Mouse (Mus musculus): Measurements from ENCODE around the gene Tle2. TPM values are rescaled to one million over a fixed set of nuclear protein-coding genes. Genes with fewer than 3 reads are reported as not detected.

Gene Tle2
- total RNA-seq, 2 experiments from 2014 or later = 0.51 to 1.1 TPM

GRCm38 (mm10) chr10:81604019-81604967 is 29.9 kb downstream of the Tle2 start:
- no peak for ATAC-seq (ENCODE audit: poor library complexity, severe bottlenecking)

DNA sequence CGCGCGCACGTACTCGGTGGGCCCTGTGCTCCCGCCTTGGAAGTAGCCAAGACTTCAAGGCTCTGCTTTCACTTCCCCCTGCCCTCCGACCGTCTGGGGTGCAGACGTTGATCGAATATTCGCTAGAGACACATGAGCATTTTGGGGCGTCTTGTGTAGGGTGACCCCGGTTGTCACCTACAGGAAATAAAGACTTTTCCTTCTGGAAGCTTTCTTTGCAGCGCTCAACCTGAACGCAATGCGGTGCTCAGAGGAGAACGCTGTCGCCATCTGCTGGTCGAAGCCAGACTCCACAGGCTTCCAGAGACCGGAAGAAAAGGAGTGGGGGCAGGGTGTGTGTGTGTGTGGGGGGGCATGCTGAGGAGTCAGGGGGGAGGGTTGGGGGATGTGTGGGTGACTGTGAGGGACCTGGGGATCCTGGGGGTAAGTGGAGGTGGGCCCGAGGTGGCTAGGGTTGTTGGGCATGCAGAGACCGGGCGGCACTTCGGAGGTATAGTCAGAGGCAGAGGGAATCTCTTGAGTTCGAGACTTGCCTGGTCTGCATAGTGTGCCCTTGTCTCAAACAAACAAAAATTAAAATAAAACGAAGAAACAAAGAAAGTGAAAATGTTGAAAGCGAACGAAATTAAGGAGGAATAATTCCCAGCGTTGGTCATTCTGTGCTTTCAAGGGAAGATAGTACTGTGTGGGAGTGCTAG is 30.8 kb downstream of the Tle2 start:
- peak; percentile 50 for ATAC-seq (ENCODE audit: poor library complexity, severe bottlenecking)

- no peak for ATAC-seq (ENCODE audit: poor library complexity, severe bottlenecking)
These were observed 31.3 kb downstream of the Tle2 start for GRCm38 (mm10) chr10:81605666-81605973.

DNA sequence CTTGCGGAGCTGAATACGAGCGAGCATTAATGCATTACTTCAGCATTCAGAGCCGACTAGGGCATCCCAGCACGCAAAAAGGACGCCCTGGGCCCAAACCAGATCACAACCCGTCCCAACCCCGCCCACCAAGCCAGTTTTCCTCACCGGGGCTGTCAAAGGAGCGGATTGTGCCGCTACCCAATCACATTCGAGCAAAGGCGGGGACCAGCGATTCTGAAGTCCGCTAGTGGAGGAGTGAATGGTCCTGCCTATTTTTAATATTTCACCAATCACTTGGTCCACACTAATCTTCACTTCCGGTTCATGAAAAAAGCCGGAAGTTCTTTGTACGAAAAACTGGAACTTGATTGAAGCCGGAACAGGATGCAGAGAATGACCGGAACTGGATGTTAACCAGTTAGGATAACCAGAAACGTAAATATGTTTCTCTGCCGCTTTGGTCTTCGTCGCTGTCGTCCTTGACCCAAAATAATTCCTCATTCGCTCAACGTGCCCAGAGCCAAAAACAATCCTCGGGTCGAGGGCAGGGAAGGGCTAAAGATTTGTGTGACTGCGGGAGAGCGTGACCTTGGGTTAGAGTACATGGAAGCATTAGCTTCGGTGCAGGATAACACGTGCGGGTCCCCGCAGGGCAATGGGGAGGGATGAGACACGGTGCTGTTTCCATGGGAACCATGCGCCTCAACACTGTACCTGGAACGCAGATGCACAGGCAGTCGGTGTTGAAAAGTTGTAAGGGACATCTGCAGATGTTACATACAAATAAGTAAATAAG is 31.8 kb downstream of the Tle2 start, which contains the start of gene BC025920:
Gene BC025920 (plus strand): TSS at position 297 of the 778 bp plus-strand sequence.
- ATAC-seq (ENCODE audit: poor library complexity, severe bottlenecking) = peak; percentile 85

GRCm38 (mm10) chr10:81608308-81608707 is 33.9 kb downstream of the Tle2 start:
- no peak for ATAC-seq (ENCODE audit: poor library complexity, severe bottlenecking)

DNA sequence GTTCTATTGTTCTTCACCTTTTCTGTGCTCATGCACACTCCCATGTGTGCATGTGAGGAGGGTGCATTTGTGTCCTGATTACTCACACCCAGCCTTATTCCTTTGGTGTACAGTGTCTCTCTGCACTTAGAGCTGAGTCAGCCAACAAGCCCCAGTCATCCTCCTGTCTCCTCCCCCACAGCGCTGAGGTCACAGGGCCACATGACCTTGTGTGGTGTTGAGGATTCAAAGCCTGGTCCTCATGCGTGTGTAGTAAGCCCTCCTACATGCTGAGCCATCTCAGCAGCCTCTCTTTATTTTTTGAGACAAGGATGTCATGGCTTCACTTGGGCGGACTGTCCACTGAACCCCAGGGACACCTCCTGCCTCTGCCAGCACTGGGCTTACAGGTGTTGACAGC is 38.4 kb downstream of the Tle2 start:
- no peak for ATAC-seq (ENCODE audit: poor library complexity, severe bottlenecking)

DNA sequence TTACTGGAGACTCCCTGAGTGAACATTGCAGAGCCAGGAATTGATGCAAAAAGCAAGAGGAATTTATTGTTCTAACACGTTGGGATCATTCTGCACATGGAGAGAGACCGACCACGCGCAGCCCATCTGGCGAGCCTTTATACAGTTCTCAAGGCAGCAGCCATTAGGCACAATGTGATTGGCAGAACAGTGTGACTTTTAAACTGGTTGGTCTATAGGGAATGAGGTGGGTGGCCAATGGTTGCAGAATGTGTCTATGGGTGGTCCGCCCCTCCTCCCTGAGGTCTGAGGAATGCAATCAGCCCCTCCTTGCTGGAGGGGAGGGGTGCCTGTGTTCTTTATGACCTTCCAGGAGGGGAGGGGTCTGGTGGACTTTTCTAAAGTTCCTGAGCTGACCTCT is 41.1 kb downstream of the Tle2 start:
- ATAC-seq (ENCODE audit: poor library complexity, severe bottlenecking) = no peak

DNA sequence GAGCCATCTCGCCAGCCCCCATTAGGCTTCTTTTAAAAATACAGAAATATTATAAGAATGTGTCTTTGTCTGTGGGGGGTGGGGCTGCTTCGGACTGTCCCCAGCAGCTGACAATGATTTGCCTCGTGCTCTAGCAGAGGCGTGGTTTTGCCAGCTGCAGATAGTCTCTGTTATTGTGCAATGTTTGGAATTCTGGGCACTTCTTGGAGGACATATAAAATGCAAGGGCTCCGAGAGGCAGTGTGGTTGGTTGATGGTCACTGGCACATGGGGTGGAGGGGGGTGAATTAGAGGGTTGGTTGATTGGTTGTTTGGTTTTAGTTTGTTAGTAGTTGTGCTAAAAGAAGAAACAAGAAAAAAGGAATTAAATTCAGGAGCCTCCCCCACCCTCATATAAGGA is 45.6 kb downstream of the Tle2 start:
- ATAC-seq (ENCODE audit: poor library complexity, severe bottlenecking) = no peak

- ATAC-seq (ENCODE audit: poor library complexity, severe bottlenecking) = no peak
These were observed 46.4 kb downstream of the Tle2 start for GRCm38 (mm10) chr10:81620786-81621185.

GRCm38 (mm10) chr10:81623441-81623840 is 49.1 kb downstream of the Tle2 start:
- ATAC-seq (ENCODE audit: poor library complexity, severe bottlenecking) = no peak

DNA sequence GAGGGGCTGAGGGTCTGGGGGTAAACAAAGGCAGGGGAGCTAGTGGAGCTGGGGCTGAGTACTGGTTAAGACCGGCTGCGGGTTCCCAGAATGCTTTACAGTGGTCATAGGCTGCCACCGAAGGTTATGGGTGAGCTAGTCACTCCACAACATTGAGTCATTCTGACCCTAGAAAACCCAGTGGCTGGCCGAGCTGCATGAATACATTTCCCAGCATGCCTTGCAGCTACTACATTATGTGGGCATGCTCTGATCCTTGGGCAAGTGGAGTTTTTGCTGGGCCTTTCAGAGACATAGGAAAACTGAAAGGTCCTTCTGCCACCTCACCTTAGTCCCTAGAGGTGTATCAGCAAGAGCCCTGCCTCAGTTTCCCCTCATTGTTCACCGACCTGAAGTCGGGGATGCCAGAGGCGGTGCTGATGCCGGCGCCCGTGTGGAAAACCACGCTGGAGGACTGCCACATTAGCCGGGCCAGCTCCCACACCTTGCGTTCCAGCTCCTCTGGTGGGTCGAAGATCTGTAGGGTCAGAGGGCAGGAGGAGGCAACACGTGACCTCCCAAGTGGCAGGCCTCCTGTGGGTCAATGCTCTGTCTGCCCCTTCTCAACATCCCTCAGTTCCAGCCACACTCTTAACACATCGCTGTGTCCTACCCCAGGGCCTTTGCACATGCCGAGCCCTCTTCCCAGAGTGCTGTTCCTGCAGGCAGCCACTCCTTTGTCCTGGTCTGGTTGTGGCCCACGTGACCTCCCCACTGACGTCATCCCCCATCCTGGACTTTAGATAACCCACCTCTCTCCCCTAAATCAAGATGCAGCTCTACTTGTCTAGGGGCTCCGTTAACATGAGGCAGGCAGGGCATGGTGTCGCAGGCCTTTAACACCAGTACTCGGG is 52.0 kb downstream of the Tle2 start:
- no peak for ATAC-seq (ENCODE audit: poor library complexity, severe bottlenecking)

GRCm38 (mm10) chr10:81626994-81627835 is 52.9 kb downstream of the Tle2 start, which contains the start of gene Sirt6:
Gene Sirt6 (minus strand): TSS chr10:81627797.
- peak; percentile 87 for ATAC-seq (ENCODE audit: poor library complexity, severe bottlenecking)

DNA sequence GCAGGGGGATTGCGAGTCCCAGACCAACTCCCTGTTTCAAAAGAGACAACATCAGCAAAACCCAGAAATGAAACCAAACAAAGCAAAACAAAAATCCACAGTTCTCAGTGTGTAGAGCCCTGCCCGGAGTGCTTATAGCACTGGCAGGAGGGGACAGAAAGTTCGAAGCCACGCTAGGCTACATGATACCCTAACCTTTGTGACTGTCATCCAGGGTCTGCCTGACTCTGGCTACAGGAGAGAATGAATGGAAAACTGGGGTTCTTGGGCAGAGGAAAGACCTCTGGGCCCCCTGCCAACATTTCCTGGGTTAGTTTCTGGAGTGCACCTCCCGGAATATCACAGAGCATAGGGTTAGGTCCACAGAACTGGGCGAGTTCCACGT is 53.5 kb downstream of the Tle2 start:
- ATAC-seq (ENCODE audit: poor library complexity, severe bottlenecking) = peak; percentile 43; the same call in 1 of the 2 replicates

GRCm38 (mm10) chr10:81628390-81628789 is 54.0 kb downstream of the Tle2 start, which contains the start of gene Ankrd24:
Gene Ankrd24 (plus strand): TSS chr10:81628540.
- ATAC-seq (ENCODE audit: poor library complexity, severe bottlenecking) = no peak

DNA sequence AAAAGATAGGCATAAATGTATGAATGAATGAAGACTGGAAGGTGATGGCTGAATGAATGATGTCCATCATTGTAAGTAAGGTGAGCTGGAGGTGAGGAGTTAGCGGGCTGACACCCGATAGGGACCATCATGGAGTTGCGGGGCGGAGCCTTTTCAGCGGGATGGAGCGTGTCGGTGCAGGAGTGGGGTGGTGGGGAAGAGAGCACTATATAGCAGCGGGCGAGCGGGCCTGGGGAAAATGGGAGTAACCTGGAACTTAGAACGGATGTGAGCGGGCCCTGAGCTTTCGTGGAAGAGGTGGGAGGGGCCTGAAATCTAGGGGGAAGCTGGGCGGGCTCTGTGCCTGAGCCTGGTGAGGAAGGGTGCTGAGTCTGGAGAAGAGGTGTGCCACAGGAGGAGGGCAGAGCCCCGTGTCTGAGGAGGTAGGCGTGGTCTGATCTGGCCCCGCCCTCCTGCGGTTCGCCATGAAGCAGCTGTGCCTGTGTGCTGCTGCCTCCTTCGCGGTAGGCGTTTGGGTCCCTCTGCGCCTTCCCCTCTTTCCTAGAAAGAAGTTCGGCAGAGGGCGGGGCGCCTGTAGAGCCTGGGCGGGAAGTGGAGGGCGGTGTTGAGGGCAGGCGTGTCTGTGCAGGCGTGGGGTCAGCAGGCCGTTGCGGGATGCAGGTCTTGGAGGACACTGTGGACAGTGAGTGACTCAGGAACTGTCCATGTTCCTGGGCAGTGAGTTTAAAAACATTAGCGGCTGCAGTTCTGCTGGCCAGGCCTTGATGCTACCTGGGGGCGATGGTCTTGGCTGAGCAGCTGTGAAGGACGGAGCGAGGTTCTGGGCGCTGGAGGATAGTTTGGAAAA is 59.1 kb downstream of the Tle2 start:
- ATAC-seq (ENCODE audit: poor library complexity, severe bottlenecking) = peak; percentile 96

GRCm38 (mm10) chr10:81636338-81636737 is 62.0 kb downstream of the Tle2 start:
- ATAC-seq (ENCODE audit: poor library complexity, severe bottlenecking) = no peak

- no peak for ATAC-seq (ENCODE audit: poor library complexity, severe bottlenecking)
These were observed 63.7 kb downstream of the Tle2 start for GRCm38 (mm10) chr10:81638101-81638500.
